Mouse (Mus musculus) effector memory CD4-positive, alpha-beta T cell, adult 7 months (primary cell): ENCODE data around the gene Gpr149. TPM values are rescaled to one million over a fixed set of nuclear protein-coding genes. Genes with fewer than 3 reads are reported as not detected.

ENCODE experiments used
- polyA plus RNA-seq: library from polyadenylated mRNA; unstranded; fragments of 100-300 nt; shearing (Covaris generic); gene quantifications from one replicate; pipeline ENCODE4 v1.2.1, GENCODE M21; 2017

Gpr149 gene
- polyA plus RNA-seq, result not detected

DNA sequence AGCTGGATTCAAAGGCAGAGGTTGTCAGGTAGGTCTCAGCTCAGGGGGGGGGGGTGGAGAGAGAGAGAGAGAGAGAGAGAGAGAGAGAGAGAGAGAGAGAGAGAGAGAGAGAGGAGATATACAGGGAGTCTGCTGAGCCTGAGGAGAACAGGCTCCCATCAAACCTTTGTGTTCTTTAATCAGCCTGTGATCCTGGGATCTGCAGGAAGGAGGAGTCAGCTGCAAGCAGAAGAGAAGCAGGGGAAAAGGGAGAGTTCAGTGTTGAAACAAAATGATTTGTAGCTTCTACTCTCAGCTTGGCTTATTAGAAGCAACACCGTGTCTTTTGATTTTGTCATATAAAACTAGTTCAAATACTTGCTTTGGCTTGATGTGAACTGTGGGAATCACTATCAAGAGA is at the start of gene Gpr149:
Gpr149 (minus strand) TSS at position 168 of the 400 bp plus-strand sequence.

DNA sequence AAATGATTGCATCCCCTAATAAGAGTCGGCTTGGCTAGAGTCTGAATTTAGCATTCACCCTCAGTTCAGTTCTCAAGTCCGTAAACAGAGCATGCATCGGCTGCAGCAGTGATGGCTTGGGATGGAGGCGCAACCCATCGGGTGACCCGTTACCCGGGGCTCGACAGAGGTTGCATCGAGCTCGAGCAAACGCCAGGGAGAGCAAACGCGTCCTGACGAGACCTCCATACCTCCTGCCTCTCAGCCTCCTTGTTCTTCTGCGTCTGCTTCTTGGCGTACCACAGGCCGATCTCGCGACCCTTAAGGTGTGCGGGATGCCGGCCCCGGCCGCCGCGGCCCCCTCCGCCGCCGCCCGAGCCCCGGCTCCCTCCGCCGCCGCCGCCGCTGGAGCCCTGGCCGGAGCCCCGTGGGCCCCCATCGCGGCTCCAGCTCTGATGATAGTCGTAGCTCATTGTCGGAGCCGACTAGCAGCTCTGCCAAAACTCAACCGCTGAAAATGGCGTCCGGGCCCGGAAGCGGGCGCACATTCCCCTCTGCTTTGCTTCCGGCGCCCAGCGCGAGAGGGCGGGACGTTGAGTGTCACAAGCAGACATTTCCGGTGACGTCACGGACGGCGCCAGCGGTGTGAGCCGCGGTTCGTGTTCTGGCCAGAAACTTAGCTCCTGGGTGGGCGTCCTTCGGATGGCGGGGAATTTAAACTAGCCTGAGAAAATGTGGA is 98.3 kb downstream of the Gpr149 start, which contains the start of gene Dhx36:
Dhx36 (minus strand) TSS at position 517 of the 718 bp plus-strand sequence.

Other genes with a start within 250 kb of the Gpr149 start
- gene Dhx36, start 98.1 kb downstream of the Gpr149 start, polyA plus RNA-seq, result 39.0 TPM